Mouse (Mus musculus): ENCODE data around the gene Ap1ar. TPM values are rescaled to one million over a fixed set of nuclear protein-coding genes. Genes with fewer than 3 reads are reported as not detected.

The Ap1ar gene
- polyA plus RNA-seq, 1 experiment from 2014 or later = 19.1 TPM

- H3K27me3 ChIP-seq = no peaks in the 10 kb centered on the region
- ATAC-seq (ENCODE audit: insufficient read depth) = peak; percentile 2; the same call in 1 of the 2 replicates
- peak overlapping the region; percentile 98 for H3K27ac ChIP-seq (replicated peaks)
- H3K9ac ChIP-seq = peak overlapping the region; percentile 72
- peaks cover 45% of the 10 kb centered on the region for H3K4me1 ChIP-seq (replicated peaks)
- no peaks in the 10 kb centered on the region for H3K9me3 ChIP-seq (replicated peaks)
- peak overlapping the region; percentile 89 for H3K4me2 ChIP-seq
- H3K36me3 ChIP-seq (replicated peaks) = no peaks in the 10 kb centered on the region
- 23% methylated on average over 8 of the region's 8 CpGs for WGBS (ENCODE audit: insufficient replicate concordance)
- peak overlapping the region; percentile 81 for H3K4me3 ChIP-seq (replicated peaks)
These were observed 785 bp upstream of the Ap1ar start for GRCm38 (mm10) chr3:127837972-127838644.

GRCm38 (mm10) chr3:127836798-127837153 is 547 bp downstream of the Ap1ar start:
- H3K27ac ChIP-seq (replicated peaks) = peak overlapping the region; percentile 98

GRCm38 (mm10) chr3:127835594-127835993 is 1.7 kb downstream of the Ap1ar start:
- Histone ChIP-seq H3K9me3 (replicated peaks) (no peaks in the 10 kb centered on the region), H3K4me2 (peak overlapping the region; percentile 89), H3K36me3 (replicated peaks) (peaks cover 6% of the 10 kb centered on the region; the same call in 1 of the 2 replicates), H3K27me3 (no peaks in the 10 kb centered on the region), H3K4me3 (replicated peaks) (peak overlapping the region; percentile 81; the same call in 1 of the 2 replicates), H3K27ac (replicated peaks) (no peak overlapping the region), H3K4me1 (replicated peaks) (peaks cover 41% of the 10 kb centered on the region), H3K9ac (no peak overlapping the region)
- 51% methylated on average over 6 of the region's 6 CpGs for WGBS (ENCODE audit: insufficient replicate concordance)
- no peak for ATAC-seq (ENCODE audit: insufficient read depth)

More at GRCm38 (mm10) chr3:127836798-127837153, 547 bp downstream of the Ap1ar start:
- no peaks in the 10 kb centered on the region for H3K27me3 ChIP-seq
- peak overlapping the region; percentile 81 for H3K4me3 ChIP-seq (replicated peaks)
- H3K4me2 ChIP-seq = peak overlapping the region; percentile 89
- no peaks in the 10 kb centered on the region for H3K9me3 ChIP-seq (replicated peaks)
- peaks cover 6% of the 10 kb centered on the region; the same call in 1 of the 2 replicates for H3K36me3 ChIP-seq (replicated peaks)
- peak overlapping the region; percentile 72 for H3K9ac ChIP-seq
- peak; percentile 44 for ATAC-seq (ENCODE audit: insufficient read depth)
- H3K4me1 ChIP-seq (replicated peaks) = peaks cover 37% of the 10 kb centered on the region
- under 1% methylated on average over 17 of the region's 17 CpGs for WGBS (ENCODE audit: insufficient replicate concordance)

DNA sequence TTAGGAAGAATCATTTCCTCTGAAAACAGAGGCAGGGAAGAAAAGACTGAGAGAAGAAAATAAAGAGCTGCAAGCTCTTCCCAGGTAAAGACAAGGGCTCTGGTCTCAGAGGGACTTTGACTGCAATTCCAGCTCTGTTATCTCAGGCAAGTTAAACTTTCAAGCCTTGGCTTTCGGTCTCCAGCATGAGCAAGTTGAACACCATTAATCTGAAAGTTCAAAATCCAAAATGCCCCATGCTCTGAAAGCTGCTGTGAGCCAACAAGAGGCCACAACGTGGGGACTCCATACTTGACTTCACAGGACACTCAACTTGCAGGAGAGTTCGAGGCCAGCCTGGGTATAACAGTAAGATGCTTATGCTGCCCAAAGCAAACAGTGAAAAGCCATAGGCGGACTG is 3.3 kb downstream of the Ap1ar start:
- no peaks in the 10 kb centered on the region for H3K27me3 ChIP-seq
- no peak overlapping the region for H3K4me3 ChIP-seq (replicated peaks)
- no peak overlapping the region for H3K4me2 ChIP-seq
- H3K9ac ChIP-seq = no peak overlapping the region
- no peaks in the 10 kb centered on the region for H3K9me3 ChIP-seq (replicated peaks)
- no peak overlapping the region for H3K27ac ChIP-seq (replicated peaks)
- H3K4me1 ChIP-seq (replicated peaks) = peaks cover 36% of the 10 kb centered on the region
- ATAC-seq (ENCODE audit: insufficient read depth) = no peak
- peaks cover 14% of the 10 kb centered on the region; the same call in 1 of the 2 replicates for H3K36me3 ChIP-seq (replicated peaks)
- 67% methylated on average over 4 of the region's 4 CpGs for WGBS (ENCODE audit: insufficient replicate concordance)

- Histone ChIP-seq H3K9me3 (replicated peaks) (no peaks in the 10 kb centered on the region), H3K9ac (no peak overlapping the region), H3K27me3 (no peaks in the 10 kb centered on the region), H3K4me1 (replicated peaks) (peaks cover 17% of the 10 kb centered on the region), H3K4me3 (replicated peaks) (no peak overlapping the region), H3K4me2 (no peak overlapping the region), H3K36me3 (replicated peaks) (peaks cover 14% of the 10 kb centered on the region; the same call in 1 of the 2 replicates), H3K27ac (replicated peaks) (no peak overlapping the region)
- ATAC-seq (ENCODE audit: insufficient read depth) = no peak
- 41% methylated on average over 6 of the region's 6 CpGs for WGBS (ENCODE audit: insufficient replicate concordance)
These were observed 6.2 kb downstream of the Ap1ar start for GRCm38 (mm10) chr3:127831079-127831478.

- Histone ChIP-seq H3K27ac (replicated peaks) (no peak overlapping the region), H3K9me3 (replicated peaks) (no peaks in the 10 kb centered on the region), H3K27me3 (no peaks in the 10 kb centered on the region), H3K4me1 (replicated peaks) (peaks cover 10% of the 10 kb centered on the region), H3K9ac (no peak overlapping the region), H3K4me3 (replicated peaks) (no peak overlapping the region), H3K36me3 (replicated peaks) (peaks cover 14% of the 10 kb centered on the region; the same call in 1 of the 2 replicates), H3K4me2 (no peak overlapping the region)
- WGBS (ENCODE audit: insufficient replicate concordance) = 84% methylated on average over 10 of the region's 10 CpGs
- ATAC-seq (ENCODE audit: insufficient read depth) = no peak
These were observed 7.1 kb downstream of the Ap1ar start for GRCm38 (mm10) chr3:127830183-127830582.

- H3K4me1 ChIP-seq (replicated peaks) = peaks cover 18% of the 10 kb centered on the region; the same call in 1 of the 2 replicates
- H3K36me3 ChIP-seq (replicated peaks) = peaks cover 15% of the 10 kb centered on the region; the same call in 1 of the 2 replicates
- no peaks in the 10 kb centered on the region for H3K27me3 ChIP-seq
- H3K27ac ChIP-seq (replicated peaks) = no peak overlapping the region
- H3K9ac ChIP-seq = no peak overlapping the region
- no peak for ATAC-seq (ENCODE audit: insufficient read depth)
- no peak overlapping the region for H3K4me3 ChIP-seq (replicated peaks)
- H3K9me3 ChIP-seq (replicated peaks) = no peaks in the 10 kb centered on the region
- 69% methylated on average over 7 of the region's 7 CpGs for WGBS (ENCODE audit: insufficient replicate concordance)
- H3K4me2 ChIP-seq = no peak overlapping the region
These were observed 10.2 kb downstream of the Ap1ar start for GRCm38 (mm10) chr3:127827123-127827522.

- Histone ChIP-seq H3K4me3 (replicated peaks) (no peak overlapping the region), H3K4me2 (no peak overlapping the region), H3K9me3 (replicated peaks) (no peaks in the 10 kb centered on the region), H3K27ac (replicated peaks) (no peak overlapping the region), H3K27me3 (no peaks in the 10 kb centered on the region), H3K4me1 (replicated peaks) (peaks cover 22% of the 10 kb centered on the region), H3K36me3 (replicated peaks) (peaks cover 19% of the 10 kb centered on the region), H3K9ac (no peak overlapping the region)
- 90% methylated on average over 7 of the region's 7 CpGs for WGBS (ENCODE audit: insufficient replicate concordance)
- ATAC-seq (ENCODE audit: insufficient read depth) = no peak
These were observed 10.8 kb downstream of the Ap1ar start for GRCm38 (mm10) chr3:127826503-127826902.

DNA sequence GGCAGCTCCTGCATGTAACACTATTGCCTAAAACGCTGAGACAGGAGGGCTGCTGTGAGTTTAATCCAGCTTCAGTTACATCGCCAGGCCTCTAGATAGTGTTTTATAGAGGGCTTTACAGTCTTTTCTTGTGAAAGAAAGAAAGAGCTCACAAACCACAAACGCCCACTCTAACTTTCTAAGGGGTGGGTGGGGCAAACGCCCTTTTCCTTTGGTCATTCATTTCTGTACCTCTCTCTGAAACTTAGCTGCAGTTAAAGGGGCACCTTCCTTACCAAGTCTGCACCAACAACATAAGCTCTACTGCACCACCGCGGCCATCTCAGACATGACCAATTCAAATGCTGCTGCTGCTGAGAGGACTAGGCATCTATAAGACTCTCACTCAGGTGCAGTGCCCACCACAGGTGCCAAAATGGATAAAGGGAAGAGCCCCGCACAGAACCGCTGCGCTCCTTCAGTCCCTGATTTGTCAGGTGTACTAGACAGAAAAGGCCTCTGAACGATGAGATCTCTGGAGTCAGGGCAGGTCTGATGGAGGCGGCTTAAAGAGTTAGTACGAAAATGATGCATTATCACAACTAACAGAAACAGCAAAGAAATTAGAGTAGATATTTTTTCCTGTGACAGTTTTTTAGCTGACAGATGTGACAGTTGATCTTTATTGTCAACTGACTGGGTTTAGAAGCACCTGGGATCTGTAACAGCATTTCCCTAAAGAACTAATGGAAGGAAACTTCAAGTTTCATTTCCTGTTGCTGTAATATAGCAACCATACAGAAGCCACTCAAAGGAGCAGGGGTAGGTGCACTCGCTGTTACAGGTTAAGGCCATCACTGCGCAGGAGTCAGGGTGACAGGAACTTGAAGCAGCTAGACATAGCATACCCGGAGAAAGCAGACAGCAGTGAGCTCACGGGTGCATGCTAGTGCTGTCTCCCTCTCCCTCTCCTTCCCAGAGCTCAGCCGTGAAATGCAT is 13.1 kb downstream of the Ap1ar start:
- Histone ChIP-seq H3K27ac (replicated peaks) (no peak overlapping the region), H3K4me2 (no peak overlapping the region), H3K27me3 (no peaks in the 10 kb centered on the region), H3K36me3 (replicated peaks) (peaks cover 21% of the 10 kb centered on the region), H3K4me1 (replicated peaks) (peaks cover 34% of the 10 kb centered on the region), H3K9me3 (replicated peaks) (no peaks in the 10 kb centered on the region), H3K4me3 (replicated peaks) (no peak overlapping the region), H3K9ac (no peak overlapping the region)
- ATAC-seq (ENCODE audit: insufficient read depth) = no peak
- 56% methylated on average over 17 of the region's 17 CpGs for WGBS (ENCODE audit: insufficient replicate concordance)

DNA sequence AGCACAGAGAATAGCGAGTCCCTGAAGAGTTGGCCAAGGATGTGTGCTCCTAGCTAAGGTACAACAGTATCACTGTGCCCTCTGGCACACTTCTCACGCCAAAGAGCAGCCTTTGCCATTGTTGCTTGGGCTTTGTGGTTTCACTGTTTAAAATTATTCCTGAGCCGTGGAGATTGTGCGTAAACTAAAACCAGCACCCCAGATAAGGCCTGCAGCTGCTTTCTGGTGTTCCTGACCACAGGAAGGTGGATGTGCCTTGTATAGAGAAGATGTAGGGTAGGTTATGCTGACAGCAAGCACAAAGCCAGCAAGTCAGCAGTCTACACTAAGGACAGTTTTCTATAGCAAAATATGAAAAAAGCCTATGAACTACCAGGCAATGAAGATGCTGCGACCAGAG is 16.1 kb downstream of the Ap1ar start:
- WGBS (ENCODE audit: insufficient replicate concordance) = 30% methylated on average over 5 of the region's 5 CpGs
- Histone ChIP-seq H3K4me2 (no peak overlapping the region), H3K4me1 (replicated peaks) (peaks cover 39% of the 10 kb centered on the region), H3K9ac (no peak overlapping the region), H3K27ac (replicated peaks) (no peak overlapping the region; the same call in 1 of the 2 replicates), H3K9me3 (replicated peaks) (no peaks in the 10 kb centered on the region), H3K27me3 (no peaks in the 10 kb centered on the region), H3K36me3 (replicated peaks) (peaks cover 29% of the 10 kb centered on the region), H3K4me3 (replicated peaks) (no peak overlapping the region)
- ATAC-seq (ENCODE audit: insufficient read depth) = peak; percentile 23; the same call in 1 of the 2 replicates

GRCm38 (mm10) chr3:127820400-127820799 is 16.9 kb downstream of the Ap1ar start:
- WGBS (ENCODE audit: insufficient replicate concordance) = 61% methylated on average over 1 of the region's 1 CpGs
- Histone ChIP-seq H3K9ac (no peak overlapping the region), H3K4me3 (replicated peaks) (no peak overlapping the region), H3K4me2 (no peak overlapping the region), H3K27ac (replicated peaks) (0 out of 2 replicates have a peak overlapping the region, but pooled peaks have one; percentile 33), H3K9me3 (replicated peaks) (no peaks in the 10 kb centered on the region), H3K4me1 (replicated peaks) (peaks cover 39% of the 10 kb centered on the region), H3K36me3 (replicated peaks) (peaks cover 31% of the 10 kb centered on the region), H3K27me3 (no peaks in the 10 kb centered on the region)
- ATAC-seq (ENCODE audit: insufficient read depth) = no peak
